ENCODE assay signal across 8 mouse cellular contexts in the genomic region with DNA sequence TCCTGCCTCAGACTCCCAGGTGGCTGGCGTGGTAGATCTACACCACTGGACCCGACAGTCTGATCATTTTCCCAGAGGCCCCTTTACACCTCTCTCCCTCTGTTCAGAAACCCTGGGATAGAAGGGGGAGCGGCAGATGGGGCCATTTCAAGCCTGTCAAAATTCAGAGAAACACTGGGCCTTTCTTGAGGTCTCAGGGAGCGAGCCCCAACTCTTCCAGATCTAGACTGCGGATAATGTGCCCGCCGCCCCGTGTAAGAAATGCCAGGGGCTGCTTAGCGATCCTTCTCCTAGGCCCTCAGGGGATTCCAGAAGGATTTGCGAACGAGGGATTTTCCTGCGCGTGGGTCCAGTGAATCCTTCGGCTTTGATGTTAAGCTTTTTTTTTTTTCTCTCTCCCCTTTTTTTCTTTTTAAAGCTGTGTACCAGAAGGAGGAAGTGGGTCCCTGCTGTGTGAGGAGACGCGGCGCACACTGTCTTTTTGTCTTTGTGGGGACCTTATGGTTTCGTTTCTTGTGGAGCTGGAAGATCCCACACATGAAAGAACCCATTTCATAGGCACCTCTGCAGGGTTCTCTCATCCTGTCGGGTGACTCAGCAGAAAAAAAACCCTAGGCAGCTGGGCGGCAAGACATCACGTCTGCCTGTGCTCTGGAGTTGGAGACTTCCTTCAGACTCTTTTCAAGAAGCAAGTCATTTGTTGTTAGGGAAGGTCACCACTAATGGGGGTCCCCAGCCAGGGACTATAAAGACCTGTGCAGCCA. TPM values are rescaled to one million over a fixed set of nuclear protein-coding genes. Genes with fewer than 3 reads are reported as not detected.
A peak's percentile ranks its signal among the peaks of the same experiment; 100 is the strongest.
DNase-seq lines count a peak whose midpoint lies in the region; ATAC-seq and TF ChIP-seq lines count a peak whose summit lies in the region.

No protein-coding gene starts in this region.

- TF ChIP-seq CTCF in ES-Bruce4 (IDR thresholded peaks at IDR 0.05; ENCODE audit: low read depth, low read length) = no peak

- DNase-seq in heart, postnatal 4 days = no peak
- no peak for DNase-seq in cerebellum, postnatal 36 days
- DNase-seq in cerebellum, postnatal 10 days = no peak

- WGBS in heart, embryonic 16.5 days = 31% methylated on average over 21 of the region's 21 CpGs
- 5% methylated on average over 21 of the region's 21 CpGs for WGBS in forebrain, embryonic 12.5 days
- 6% methylated on average over 21 of the region's 21 CpGs for WGBS in limb, embryonic 15.5 days

- TF ChIP-seq EP300 in ES-Bruce4 (IDR thresholded peaks at IDR 0.05; ENCODE audit: insufficient read depth, low read depth, low read length) = peak; percentile 50; the same call in 1 of the 2 replicates

- H3K4me1 ChIP-seq in heart, embryonic 16.5 days (ENCODE audit: control insufficient read depth, insufficient read depth, low read length) = peaks cover 17% of the 10 kb centered on the region
- H3K4me1 ChIP-seq in ES-Bruce4 (ENCODE audit: control insufficient read depth, insufficient read depth, low read length) = peaks cover 4% of the 10 kb centered on the region
- H3K4me1 ChIP-seq in forebrain, embryonic 12.5 days = peaks cover 32% of the 10 kb centered on the region
- peaks cover 30% of the 10 kb centered on the region for H3K4me1 ChIP-seq in limb, embryonic 15.5 days

- ATAC-seq in heart, embryonic 16.5 days (replicated peaks; ENCODE audit: extremely low read depth, insufficient read depth, low FRiP score) = no peak
- ATAC-seq in forebrain, embryonic 12.5 days (ENCODE audit: low FRiP score) = no peak
- no peak for ATAC-seq in limb, embryonic 15.5 days (ENCODE audit: insufficient number of reproducible peaks, low FRiP score, low TSS enrichment, low read depth)
- ATAC-seq in neutrophil, adult 5-6 weeks (ENCODE audit: extremely low read depth, insufficient number of reproducible peaks, low FRiP score, poor library complexity, severe bottlenecking) = peak; percentile 44; the same call in 1 of the 2 replicates

- H3K9ac ChIP-seq in heart, embryonic 16.5 days (ENCODE audit: low read length) = no peak overlapping the region
- H3K9ac ChIP-seq in ES-Bruce4 (ENCODE audit: low read depth, poor library complexity, severe bottlenecking) = peak overlapping the region; percentile 60
- H3K9ac ChIP-seq in forebrain, embryonic 12.5 days = no peak overlapping the region; the same call in 1 of the 2 replicates
- no peak overlapping the region for H3K9ac ChIP-seq in limb, embryonic 15.5 days

- no peak overlapping the region for H3K27ac ChIP-seq in heart, embryonic 16.5 days (ENCODE audit: low read length)
- H3K27ac ChIP-seq in ES-Bruce4 (ENCODE audit: insufficient read depth, low read length) = peak overlapping the region; percentile 53
- no peak overlapping the region for H3K27ac ChIP-seq in forebrain, embryonic 12.5 days
- peak overlapping the region; percentile 38; the same call in 1 of the 2 replicates for H3K27ac ChIP-seq in limb, embryonic 15.5 days

- TF ChIP-seq POLR2A in ES-Bruce4 (IDR thresholded peaks at IDR 0.05; ENCODE audit: insufficient read depth, low read length) = no peak

- H3K9me3 ChIP-seq in heart, embryonic 16.5 days (replicated peaks; ENCODE audit: control insufficient read depth, low read length) = no peaks in the 10 kb centered on the region
- no peaks in the 10 kb centered on the region for H3K9me3 ChIP-seq in ES-Bruce4 (replicated peaks; ENCODE audit: control insufficient read depth, insufficient read depth, low read length, poor library complexity, severe bottlenecking)
- no peaks in the 10 kb centered on the region for H3K9me3 ChIP-seq in forebrain, embryonic 12.5 days
- no peaks in the 10 kb centered on the region for H3K9me3 ChIP-seq in limb, embryonic 15.5 days

- H3K36me3 ChIP-seq in heart, embryonic 16.5 days (ENCODE audit: control insufficient read depth, insufficient read depth) = no peaks in the 10 kb centered on the region
- H3K36me3 ChIP-seq in ES-Bruce4 (ENCODE audit: control insufficient read depth, insufficient read depth, low read length, poor library complexity, severe bottlenecking) = no peaks in the 10 kb centered on the region
- no peaks in the 10 kb centered on the region for H3K36me3 ChIP-seq in forebrain, embryonic 12.5 days (replicated peaks)
- no peaks in the 10 kb centered on the region for H3K36me3 ChIP-seq in limb, embryonic 15.5 days

- H3K4me3 ChIP-seq in heart, embryonic 16.5 days (ENCODE audit: low read length) = peak overlapping the region; percentile 9; the same call in 1 of the 2 replicates
- no peak overlapping the region for H3K4me3 ChIP-seq in ES-Bruce4 (ENCODE audit: low read depth, low read length)
- no peak overlapping the region for H3K4me3 ChIP-seq in forebrain, embryonic 12.5 days (replicated peaks)
- peak overlapping the region; percentile 10; the same call in 1 of the 2 replicates for H3K4me3 ChIP-seq in limb, embryonic 15.5 days

- H3K4me2 ChIP-seq in heart, embryonic 16.5 days (ENCODE audit: low read depth, low read length) = peak overlapping the region; percentile 31
- peak overlapping the region; percentile 37 for H3K4me2 ChIP-seq in forebrain, embryonic 12.5 days
- peak overlapping the region; percentile 35 for H3K4me2 ChIP-seq in limb, embryonic 15.5 days

- H3K27me3 ChIP-seq in heart, embryonic 16.5 days (ENCODE audit: control insufficient read depth, insufficient read depth, low read length) = no peaks in the 10 kb centered on the region
- H3K27me3 ChIP-seq in ES-Bruce4 (ENCODE audit: control insufficient read depth, insufficient read depth, low read length, poor library complexity, severe bottlenecking) = no peaks in the 10 kb centered on the region
- peaks cover 25% of the 10 kb centered on the region for H3K27me3 ChIP-seq in forebrain, embryonic 12.5 days
- H3K27me3 ChIP-seq in limb, embryonic 15.5 days = peaks cover 18% of the 10 kb centered on the region

RNA-seq across cellular contexts. Expression of gene Cdkn1a, which starts 9.0 kb away (rescaled TPM):
- polyA plus RNA-seq in heart, embryonic 16.5 days (2015; fragmentation: Nextera tagmentation; extraction: Ambion mirVana) = 70.1 and 70.7 TPM in 2 replicates
- 10 to 100 TPM; 55.9 to 57.1 TPM for total RNA-seq in heart, postnatal 4 days (2021)
- polyA plus RNA-seq in ES-Bruce4 (2011; ENCODE audit: insufficient read depth, insufficient read length, low read depth, missing spikeins) = 171 and 178 TPM in 2 replicates
- polyA plus RNA-seq in forebrain, embryonic 12.5 days (2016; fragmentation: Nextera tagmentation; extraction: Ambion mirVana) = 29.6 and 34.0 TPM in 2 replicates
- polyA plus RNA-seq in limb, embryonic 15.5 days (2015; fragmentation: Nextera tagmentation; extraction: Ambion mirVana) = 233 and 345 TPM in 2 replicates
- total RNA-seq in neutrophil, adult 5-6 weeks (2017) = 1.3 and 2.1 TPM in 2 replicates

RNA-seq across cellular contexts. Expression of gene Rab44, which starts 32.1 kb away (rescaled TPM):
- polyA plus RNA-seq in heart, embryonic 16.5 days (2015; fragmentation: Nextera tagmentation; extraction: Ambion mirVana) = 2.2 and 4.4 TPM in 2 replicates
- under 1 TPM; 0.47 to 0.57 TPM for total RNA-seq in heart, postnatal 4 days (2021)
- polyA plus RNA-seq in ES-Bruce4 (2011; ENCODE audit: insufficient read depth, insufficient read length, low read depth, missing spikeins) = not detected in 2 replicates
- 0.09 TPM in 1 of 2 replicates, not detected in the other for polyA plus RNA-seq in forebrain, embryonic 12.5 days (2016; fragmentation: Nextera tagmentation; extraction: Ambion mirVana)
- 5.1 and 5.6 TPM in 2 replicates for polyA plus RNA-seq in limb, embryonic 15.5 days (2015; fragmentation: Nextera tagmentation; extraction: Ambion mirVana)
- total RNA-seq in neutrophil, adult 5-6 weeks (2017) = 92.5 and 114 TPM in 2 replicates

RNA-seq across cellular contexts. Expression of gene Srsf3, which starts 49.4 kb away (rescaled TPM):
- 323 and 367 TPM in 2 replicates for polyA plus RNA-seq in heart, embryonic 16.5 days (2015; fragmentation: Nextera tagmentation; extraction: Ambion mirVana)
- total RNA-seq in heart, postnatal 4 days (2021) = 100 to 1,000 TPM; 224 to 227 TPM
- 541 and 557 TPM in 2 replicates for polyA plus RNA-seq in ES-Bruce4 (2011; ENCODE audit: insufficient read depth, insufficient read length, low read depth, missing spikeins)
- polyA plus RNA-seq in forebrain, embryonic 12.5 days (2016; fragmentation: Nextera tagmentation; extraction: Ambion mirVana) = 852 and 860 TPM in 2 replicates
- polyA plus RNA-seq in limb, embryonic 15.5 days (2015; fragmentation: Nextera tagmentation; extraction: Ambion mirVana) = 513 and 518 TPM in 2 replicates
- 576 and 624 TPM in 2 replicates for total RNA-seq in neutrophil, adult 5-6 weeks (2017)

Comparison
In these comparisons a context has a peak if more than half of its experiments do, and no peak if none do; other contexts are left out.
1. H3K27ac ChIP-seq: peak in ES-Bruce4 (single experiment) and limb, embryonic 15.5 days (single experiment); none in heart, embryonic 16.5 days (single experiment) and forebrain, embryonic 12.5 days (single experiment).
2. H3K4me3 ChIP-seq: peak in heart, embryonic 16.5 days (single experiment) and limb, embryonic 15.5 days (single experiment); none in ES-Bruce4 (single experiment) and forebrain, embryonic 12.5 days (single experiment).
3. Peak in every context shown above with its lines, with median percentiles within 50 percentile points of each other: H3K4me2 ChIP-seq.